Mouse (Mus musculus): ENCODE measurements around the gene Abcb4. TPM values are rescaled to one million over a fixed set of nuclear protein-coding genes. Genes with fewer than 3 reads are reported as not detected.
"Not testable (repeated sequence)": the region's sequence is repeated elsewhere in the genome, so short reads cannot be mapped to it uniquely, and the experiment has no call there.

Gene Abcb4
- total and polyA plus RNA-seq, 3 experiments = 86.0 to 107 TPM; not detected in 1

GRCm38 (mm10) chr5:8997513-8997895 lies 104.0 kb downstream of the Abcb4 start:
- Histone ChIP-seq H3K4me3 (ENCODE audit: control insufficient read depth in 1 of 2, insufficient read depth in 1 of 2, low read depth in 2 of 2, low read length in 2 of 2) (peak overlapping the region; percentile 55 to 85), H3K27me3 (ENCODE audit: control insufficient read depth in 1 of 2, insufficient read depth in 2 of 2, low read length in 2 of 2) (no peaks in the 10 kb centered on the region), H3K9ac (ENCODE audit: control insufficient read depth, low read depth, low read length, poor library complexity, severe bottlenecking) (peak overlapping the region; percentile 69), H3K79me2 (ENCODE audit: control insufficient read depth, insufficient read depth, low read length, poor library complexity) (peaks cover 5% of the 10 kb centered on the region; the same call in 1 of the 2 replicates), H3K9me3 (replicated peaks; ENCODE audit: insufficient read depth, low read length) (no peaks in the 10 kb centered on the region), H3K27ac (ENCODE audit: control insufficient read depth, low read depth, low read length) (peak overlapping the region; percentile 70), H3K36me3 (ENCODE audit: control insufficient read depth in 1 of 2, insufficient read depth in 2 of 2, low read length in 2 of 2) (peaks cover 0 to 16% of the 10 kb centered on the region in 2 experiments; a peak in 2 of 4 replicates), H3K4me1 (ENCODE audit: control insufficient read depth in 1 of 2, insufficient read depth in 2 of 2, low read length in 2 of 2) (peaks cover 3 to 8% of the 10 kb centered on the region in 2 experiments)
- TF ChIP-seq KAT2A (conservative IDR thresholded peaks at IDR 0.05; ENCODE audit: low read depth, low read length) = no peak
- no peak for TF ChIP-seq CHD2 (IDR thresholded peaks at IDR 0.05; ENCODE audit: low read length)
- no peak for TF ChIP-seq HCFC1 (IDR thresholded peaks at IDR 0.05; ENCODE audit: low read depth, low read length)
- TF ChIP-seq JUND (IDR thresholded peaks at IDR 0.05; ENCODE audit: low read depth, low read length) = no peak
- no peak for TF ChIP-seq BHLHE40 (IDR thresholded peaks at IDR 0.05; ENCODE audit: borderline replicate concordance, low read depth, low read length)
- no peak for TF ChIP-seq GATA1 (IDR thresholded peaks at IDR 0.05; ENCODE audit: low read depth, low read length)
- no peak for TF ChIP-seq TBP (IDR thresholded peaks at IDR 0.05; ENCODE audit: low read depth, low read length)
- TF ChIP-seq GABPA (IDR thresholded peaks at IDR 0.05; ENCODE audit: low read depth, low read length) = no peak
- TF ChIP-seq ZC3H11A (IDR thresholded peaks at IDR 0.05; ENCODE audit: low read depth, low read length) = no peak
- no peak for TF ChIP-seq RCOR1 (IDR thresholded peaks at IDR 0.05; ENCODE audit: low read depth, low read length)
- no peak for TF ChIP-seq UBTF (IDR thresholded peaks at IDR 0.05; ENCODE audit: borderline replicate concordance, insufficient read depth, low read depth, low read length)
- TF ChIP-seq NELFE (IDR thresholded peaks at IDR 0.05; ENCODE audit: low read depth, low read length) = no peak
- TF ChIP-seq TCF12 (IDR thresholded peaks at IDR 0.05; ENCODE audit: low read depth, low read length) = no peak
- TF ChIP-seq NRF1 (IDR thresholded peaks at IDR 0.05; ENCODE audit: insufficient read depth, low read depth, low read length, poor library complexity, severe bottlenecking) = no peak
- TF ChIP-seq MXI1 (IDR thresholded peaks at IDR 0.05; ENCODE audit: low read depth, low read length) = no peak
- no peak for TF ChIP-seq POLR2A (IDR thresholded peaks at IDR 0.05; ENCODE audit: control insufficient read depth in 1 of 2, insufficient read depth in 1 of 2, low read depth in 1 of 2, low read length in 2 of 2, poor library complexity in 1 of 2)
- no peak for TF ChIP-seq USF1 (IDR thresholded peaks at IDR 0.05; ENCODE audit: low read depth, low read length)
- no peak for DNase-seq (ENCODE audit: low read depth, low spot score)

- Histone ChIP-seq H3K27me3 (ENCODE audit: control insufficient read depth in 1 of 2, insufficient read depth in 2 of 2, low read length in 2 of 2) (no peaks in the 10 kb centered on the region), H3K9me3 (replicated peaks; ENCODE audit: insufficient read depth, low read length) (no peaks in the 10 kb centered on the region), H3K9ac (ENCODE audit: control insufficient read depth, low read depth, low read length, poor library complexity, severe bottlenecking) (no peak overlapping the region), H3K27ac (ENCODE audit: control insufficient read depth, low read depth, low read length) (no peak overlapping the region), H3K79me2 (ENCODE audit: control insufficient read depth, insufficient read depth, low read length, poor library complexity) (peaks cover 5% of the 10 kb centered on the region; the same call in 1 of the 2 replicates), H3K36me3 (ENCODE audit: control insufficient read depth in 1 of 2, insufficient read depth in 2 of 2, low read length in 2 of 2) (peaks cover 0 to 16% of the 10 kb centered on the region in 2 experiments; a peak in 2 of 4 replicates), H3K4me1 (ENCODE audit: control insufficient read depth in 1 of 2, insufficient read depth in 2 of 2, low read length in 2 of 2) (peaks cover 3 to 8% of the 10 kb centered on the region in 2 experiments), H3K4me3 (ENCODE audit: control insufficient read depth in 1 of 2, insufficient read depth in 1 of 2, low read depth in 2 of 2, low read length in 2 of 2) (no peak overlapping the region)
- DNase-seq (ENCODE audit: low read depth, low spot score) = peak; percentile 64
- no peak for TF ChIP-seq TCF12 (IDR thresholded peaks at IDR 0.05; ENCODE audit: low read depth, low read length)
- peak; percentile 63 for TF ChIP-seq SIN3A (IDR thresholded peaks at IDR 0.05; ENCODE audit: low read length)
- peak; percentile 69 for TF ChIP-seq ETS1 (IDR thresholded peaks at IDR 0.05; ENCODE audit: low read depth, low read length)
- TF ChIP-seq GATA1 (IDR thresholded peaks at IDR 0.05; ENCODE audit: low read depth, low read length) = peak; percentile 89
- TF ChIP-seq CHD1 (IDR thresholded peaks at IDR 0.05; ENCODE audit: low read depth, low read length) = no peak
- no peak for TF ChIP-seq UBTF (IDR thresholded peaks at IDR 0.05; ENCODE audit: borderline replicate concordance, insufficient read depth, low read depth, low read length)
- no peak for TF ChIP-seq TBP (IDR thresholded peaks at IDR 0.05; ENCODE audit: low read depth, low read length)
- peak; percentile 52 to 72; a peak in 3 of 4 replicates for TF ChIP-seq EP300 (IDR thresholded peaks at IDR 0.05; ENCODE audit: low read depth in 1 of 2, low read length in 2 of 2)
- no peak for TF ChIP-seq USF2 (IDR thresholded peaks at IDR 0.05; ENCODE audit: borderline replicate concordance in 1 of 2, insufficient read depth in 1 of 2, low read depth in 1 of 2, low read length in 2 of 2)
- peak; percentile 81 for TF ChIP-seq RCOR1 (IDR thresholded peaks at IDR 0.05; ENCODE audit: low read depth, low read length)
- no peak for TF ChIP-seq E2F4 (IDR thresholded peaks at IDR 0.05; ENCODE audit: borderline replicate concordance, low read depth, low read length)
- no peak for TF ChIP-seq USF1 (IDR thresholded peaks at IDR 0.05; ENCODE audit: low read depth, low read length)
Measured at GRCm38 (mm10) chr5:8999108-8999507, 105.6 kb downstream of the Abcb4 start.

- not testable (repeated sequence) for H3K27ac ChIP-seq (ENCODE audit: control insufficient read depth, low read depth, low read length); H3K79me2 ChIP-seq (ENCODE audit: control insufficient read depth, insufficient read depth, low read length, poor library complexity); H3K9ac ChIP-seq (ENCODE audit: control insufficient read depth, low read depth, low read length, poor library complexity, severe bottlenecking); H3K4me3 ChIP-seq (ENCODE audit: control insufficient read depth in 1 of 2, insufficient read depth in 1 of 2, low read depth in 2 of 2, low read length in 2 of 2); DNase-seq (ENCODE audit: low read depth, low spot score); H3K9me3 ChIP-seq (replicated peaks; ENCODE audit: insufficient read depth, low read length); H3K4me1 ChIP-seq (ENCODE audit: control insufficient read depth in 1 of 2, insufficient read depth in 2 of 2, low read length in 2 of 2); H3K27me3 ChIP-seq (ENCODE audit: control insufficient read depth in 1 of 2, insufficient read depth in 2 of 2, low read length in 2 of 2)
- peaks cover 0 to 13% of the 10 kb centered on the region in 2 experiments; a peak in 2 of 4 replicates for H3K36me3 ChIP-seq (ENCODE audit: control insufficient read depth in 1 of 2, insufficient read depth in 2 of 2, low read length in 2 of 2)
Measured at GRCm38 (mm10) chr5:9000006-9000405, 106.5 kb downstream of the Abcb4 start.

Measured in MEL (cell line).